9 mouse cellular contexts compared by ENCODE assay signal in genomic region chr11:117318202-117318601, GRCm38 (mm10).
DNase-seq lines count a peak whose midpoint lies in the region; ATAC-seq lines count a peak whose summit lies in the region.
"Had no signal": no experiment of that assay in that cellular context is flagged by ENCODE, and none has a peak within 500 bp of the region (broad histone marks: within the 10 kb centered on the region; RNA-seq: fewer than 3 reads in every experiment).

No protein-coding gene starts in this region.

- H3K36me3 ChIP-seq in neural tube, embryonic 11.5 days (ENCODE audit: control insufficient read depth, insufficient read depth, low read length), result peaks cover 2% of the 10 kb centered on the region; the same call in 1 of the 2 replicates
- no peaks in the 10 kb centered on the region for H3K36me3 ChIP-seq in forebrain, embryonic 15.5 days
- H3K36me3 ChIP-seq in liver, embryonic 13.5 days, result no peaks in the 10 kb centered on the region

- H3K27me3 ChIP-seq in neural tube, embryonic 11.5 days (ENCODE audit: control insufficient read depth, insufficient read depth, low read length), result no peaks in the 10 kb centered on the region
- no peaks in the 10 kb centered on the region for H3K27me3 ChIP-seq in forebrain, embryonic 15.5 days
- H3K27me3 ChIP-seq in liver, embryonic 13.5 days, result no peaks in the 10 kb centered on the region

- H3K4me3 ChIP-seq in neural tube, embryonic 11.5 days (ENCODE audit: low read depth, low read length), result no peak overlapping the region
- H3K4me3 ChIP-seq in forebrain, embryonic 15.5 days, result no peak overlapping the region
- H3K4me3 ChIP-seq in liver, embryonic 13.5 days (replicated peaks), result no peak overlapping the region

- WGBS in neural tube, embryonic 11.5 days, result 29% methylated on average over 3 of the region's 3 CpGs
- WGBS in forebrain, embryonic 15.5 days, result 71% methylated on average over 3 of the region's 3 CpGs
- 52% methylated on average over 3 of the region's 3 CpGs for WGBS in liver, embryonic 13.5 days (ENCODE audit: insufficient replicate concordance)

- H3K4me1 ChIP-seq in neural tube, embryonic 11.5 days (ENCODE audit: control insufficient read depth, insufficient read depth, low read length), result peaks cover 53% of the 10 kb centered on the region
- peaks cover 52% of the 10 kb centered on the region for H3K4me1 ChIP-seq in forebrain, embryonic 15.5 days
- H3K4me1 ChIP-seq in liver, embryonic 13.5 days (replicated peaks), result peaks cover 94% of the 10 kb centered on the region

- no peak for DNase-seq in neural tube, embryonic 11.5 days (ENCODE audit: low spot score)
- no peak for DNase-seq in neural tube, embryonic 10.5 days (ENCODE audit: extremely low spot score, low spot score)
- DNase-seq in liver, embryonic 13.5 days, result no peak
- DNase-seq in thymus, postnatal 4 days, result peak; percentile 75
- no peak for DNase-seq in adrenal gland, postnatal 10 days
- DNase-seq in layer of hippocampus, postnatal 36 days, result no peak
- no peak for DNase-seq in adrenal gland, adult 18-20 months (ENCODE audit: low spot score in 2 of 2)
- DNase-seq: cerebellum, postnatal 36 days had no signal

- no peak overlapping the region for H3K4me2 ChIP-seq in neural tube, embryonic 11.5 days (ENCODE audit: low read depth)
- no peak overlapping the region for H3K4me2 ChIP-seq in forebrain, embryonic 15.5 days (replicated peaks)
- H3K4me2 ChIP-seq in liver, embryonic 13.5 days, result peak overlapping the region; percentile 64

- no peaks in the 10 kb centered on the region for H3K9me3 ChIP-seq in neural tube, embryonic 11.5 days (ENCODE audit: control insufficient read depth, low read length)
- no peaks in the 10 kb centered on the region for H3K9me3 ChIP-seq in forebrain, embryonic 15.5 days
- H3K9me3 ChIP-seq in liver, embryonic 13.5 days (replicated peaks), result no peaks in the 10 kb centered on the region

- peak overlapping the region; percentile 32; the same call in 1 of the 2 replicates for H3K9ac ChIP-seq in neural tube, embryonic 11.5 days (ENCODE audit: low read length)
- no peak overlapping the region for H3K9ac ChIP-seq in forebrain, embryonic 15.5 days (replicated peaks)
- H3K9ac ChIP-seq in liver, embryonic 13.5 days, result peak overlapping the region; percentile 54; the same call in 1 of the 2 replicates

- H3K27ac ChIP-seq in neural tube, embryonic 11.5 days (ENCODE audit: low read depth, low read length), result peak overlapping the region; percentile 94
- peak overlapping the region; percentile 73 for H3K27ac ChIP-seq in forebrain, embryonic 15.5 days (replicated peaks)
- peak overlapping the region; percentile 86 for H3K27ac ChIP-seq in liver, embryonic 13.5 days

- ATAC-seq in neural tube, embryonic 11.5 days (ENCODE audit: insufficient read depth, low FRiP score, low TSS enrichment), result no peak; the same call in 1 of the 2 replicates
- no peak for ATAC-seq in forebrain, embryonic 15.5 days (replicated peaks)
- no peak for ATAC-seq in liver, embryonic 13.5 days (ENCODE audit: low read depth)
